8 mouse cellular contexts compared by ENCODE assay signal in genomic region chr3:152166099-152166423, GRCm38 (mm10). TPM values are rescaled to one million over a fixed set of nuclear protein-coding genes. Genes with fewer than 3 reads are reported as not detected.
DNase-seq lines count a peak whose midpoint lies in the region; ATAC-seq lines count a peak whose summit lies in the region.

Gene Gipc2, minus strand, starts transcription at chr3:152166230.

- no peaks in the 10 kb centered on the region for H3K36me3 ChIP-seq in embryonic facial prominence, embryonic 12.5 days
- H3K36me3 ChIP-seq in hindbrain, embryonic 15.5 days, result no peaks in the 10 kb centered on the region
- H3K36me3 ChIP-seq in midbrain, embryonic 14.5 days (ENCODE audit: control insufficient read depth, insufficient read depth, low read length), result no peaks in the 10 kb centered on the region

- ATAC-seq in embryonic facial prominence, embryonic 12.5 days (ENCODE audit: insufficient number of reproducible peaks, insufficient read depth, low FRiP score, low TSS enrichment), result peak; percentile 28; the same call in 1 of the 2 replicates
- ATAC-seq in hindbrain, embryonic 15.5 days (ENCODE audit: low FRiP score, low read depth), result peak; percentile 55; the same call in 1 of the 2 replicates
- ATAC-seq in midbrain, embryonic 14.5 days (ENCODE audit: low FRiP score, low TSS enrichment), result no peak; the same call in 1 of the 2 replicates

- peak within 1 kb of the TSS; percentile 60 for H3K9ac ChIP-seq in embryonic facial prominence, embryonic 12.5 days
- peak within 1 kb of the TSS; percentile 57 for H3K9ac ChIP-seq in hindbrain, embryonic 15.5 days
- H3K9ac ChIP-seq in midbrain, embryonic 14.5 days (replicated peaks; ENCODE audit: low read length), result peak within 1 kb of the TSS; percentile 79

- H3K27me3 ChIP-seq in embryonic facial prominence, embryonic 12.5 days, result peaks cover 10% of the 10 kb centered on the region
- no peaks in the 10 kb centered on the region for H3K27me3 ChIP-seq in hindbrain, embryonic 15.5 days
- H3K27me3 ChIP-seq in midbrain, embryonic 14.5 days (ENCODE audit: control insufficient read depth, insufficient read depth, low read length), result peaks cover 3% of the 10 kb centered on the region; the same call in 1 of the 2 replicates

- DNase-seq in kidney, postnatal 14 days, result peak; percentile 39
- no peak for DNase-seq in kidney, postnatal 36 days
- DNase-seq in midbrain, embryonic 14.5 days, result no peak
- no peak for DNase-seq in left cerebral cortex, adult 11 months (ENCODE audit: low spot score)
- no peak for DNase-seq in cerebellum, adult 9-11 months
- DNase-seq in cerebellum, adult 11-12 months, result no peak

- no peaks in the 10 kb centered on the region for H3K9me3 ChIP-seq in embryonic facial prominence, embryonic 12.5 days
- H3K9me3 ChIP-seq in hindbrain, embryonic 15.5 days, result no peaks in the 10 kb centered on the region
- H3K9me3 ChIP-seq in midbrain, embryonic 14.5 days (ENCODE audit: control insufficient read depth, low read length), result no peaks in the 10 kb centered on the region

- H3K4me2 ChIP-seq in embryonic facial prominence, embryonic 12.5 days (replicated peaks), result peak within 1 kb of the TSS; percentile 99
- H3K4me2 ChIP-seq in hindbrain, embryonic 15.5 days, result peak within 1 kb of the TSS; percentile 73
- peak within 1 kb of the TSS; percentile 90 for H3K4me2 ChIP-seq in midbrain, embryonic 14.5 days (ENCODE audit: low read length)

- WGBS in embryonic facial prominence, embryonic 12.5 days, result 6% methylated on average over 10 of the region's 10 CpGs
- 4% methylated on average over 10 of the region's 10 CpGs for WGBS in hindbrain, embryonic 15.5 days
- 4% methylated on average over 10 of the region's 10 CpGs for WGBS in midbrain, embryonic 14.5 days

- no peak within 1 kb of the TSS for H3K27ac ChIP-seq in embryonic facial prominence, embryonic 12.5 days
- H3K27ac ChIP-seq in hindbrain, embryonic 15.5 days (replicated peaks), result peak within 1 kb of the TSS; percentile 81
- peak within 1 kb of the TSS; percentile 71 for H3K27ac ChIP-seq in midbrain, embryonic 14.5 days (replicated peaks; ENCODE audit: low read depth, low read length)

- H3K4me3 ChIP-seq in embryonic facial prominence, embryonic 12.5 days, result peak within 1 kb of the TSS; percentile 52
- H3K4me3 ChIP-seq in hindbrain, embryonic 15.5 days, result peak within 1 kb of the TSS; percentile 57
- peak within 1 kb of the TSS; percentile 59 for H3K4me3 ChIP-seq in midbrain, embryonic 14.5 days (replicated peaks; ENCODE audit: low read depth, low read length)

- H3K4me1 ChIP-seq in embryonic facial prominence, embryonic 12.5 days, result peaks cover 18% of the 10 kb centered on the region
- H3K4me1 ChIP-seq in hindbrain, embryonic 15.5 days (replicated peaks), result peaks cover 21% of the 10 kb centered on the region
- peaks cover 4% of the 10 kb centered on the region; the same call in 1 of the 2 replicates for H3K4me1 ChIP-seq in midbrain, embryonic 14.5 days (ENCODE audit: control insufficient read depth, insufficient read depth, low read length)

RNA-seq across cellular contexts. Expression of gene Gipc2, which starts in this region (rescaled TPM):
- 2.4 and 3.5 TPM in 2 replicates for polyA plus RNA-seq in embryonic facial prominence, embryonic 12.5 days (2016; fragmentation: Nextera tagmentation; extraction: Ambion mirVana)
- polyA plus RNA-seq in hindbrain, embryonic 15.5 days (2015; fragmentation: Nextera tagmentation; extraction: Ambion mirVana), result 13.5 and 13.7 TPM in 2 replicates
- polyA plus RNA-seq in midbrain, embryonic 14.5 days (2014; fragmentation: Nextera tagmentation; extraction: Ambion mirVana), result 9.3 and 11.5 TPM in 2 replicates
